Mouse (Mus musculus): ENCODE measurements around the gene Foxred1. TPM values are rescaled to one million over a fixed set of nuclear protein-coding genes. Genes with fewer than 3 reads are reported as not detected.

Foxred1 gene
- polyA plus RNA-seq, 1 experiment from 2014 or later = 39.6 TPM

GRCm38 (mm10) chr9:35163011-35163690 lies 47.7 kb downstream of the Foxred1 start:
- Histone ChIP-seq H3K4me1 (ENCODE audit: insufficient read depth) (no peaks in the 10 kb centered on the region), H3K27me3 (ENCODE audit: insufficient read depth, low read length) (no peaks in the 10 kb centered on the region), H3K9ac (no peak overlapping the region), H3K9me3 (ENCODE audit: low read depth, low read length) (no peaks in the 10 kb centered on the region), H3K4me3 (ENCODE audit: low read depth, low read length) (no peak overlapping the region), H3K4me2 (no peak overlapping the region), H3K27ac (ENCODE audit: low read depth) (no peak overlapping the region), H3K36me3 (ENCODE audit: insufficient read depth) (0 out of 2 replicates have a peak, but pooled peaks cover 8% of the 10 kb centered on the region)
- no peak for TF ChIP-seq CTCF (IDR thresholded peaks at IDR 0.05; ENCODE audit: low read depth)
- ATAC-seq (ENCODE audit: insufficient read depth) (no peak), DNase-seq (no peak)
- WGBS = 86% methylated on average over 11 of the region's 11 CpGs

- Histone ChIP-seq H3K9ac (no peak overlapping the region), H3K4me1 (ENCODE audit: insufficient read depth) (no peaks in the 10 kb centered on the region), H3K27me3 (ENCODE audit: insufficient read depth, low read length) (no peaks in the 10 kb centered on the region), H3K36me3 (ENCODE audit: insufficient read depth) (0 out of 2 replicates have a peak, but pooled peaks cover 8% of the 10 kb centered on the region), H3K27ac (ENCODE audit: low read depth) (no peak overlapping the region), H3K4me3 (ENCODE audit: low read depth, low read length) (no peak overlapping the region), H3K9me3 (ENCODE audit: low read depth, low read length) (no peaks in the 10 kb centered on the region), H3K4me2 (no peak overlapping the region)
- no peak for TF ChIP-seq CTCF (IDR thresholded peaks at IDR 0.05; ENCODE audit: low read depth)
- 81% methylated on average over 7 of the region's 7 CpGs for WGBS
- ATAC-seq (ENCODE audit: insufficient read depth) (no peak), DNase-seq (no peak)
Measured at GRCm38 (mm10) chr9:35161721-35162120, 49.1 kb downstream of the Foxred1 start.

GRCm38 (mm10) chr9:35160662-35161061 lies 50.2 kb downstream of the Foxred1 start:
- Histone ChIP-seq H3K4me1 (ENCODE audit: insufficient read depth) (no peaks in the 10 kb centered on the region), H3K9ac (no peak overlapping the region), H3K4me2 (no peak overlapping the region), H3K27ac (ENCODE audit: low read depth) (no peak overlapping the region), H3K36me3 (ENCODE audit: insufficient read depth) (0 out of 2 replicates have a peak, but pooled peaks cover 8% of the 10 kb centered on the region), H3K9me3 (ENCODE audit: low read depth, low read length) (no peaks in the 10 kb centered on the region), H3K27me3 (ENCODE audit: insufficient read depth, low read length) (no peaks in the 10 kb centered on the region), H3K4me3 (ENCODE audit: low read depth, low read length) (no peak overlapping the region)
- no peak for TF ChIP-seq CTCF (IDR thresholded peaks at IDR 0.05; ENCODE audit: low read depth)
- ATAC-seq (ENCODE audit: insufficient read depth) = no peak
- WGBS = 73% methylated on average over 2 of the region's 2 CpGs
- no peak for DNase-seq

GRCm38 (mm10) chr9:35158477-35158876 lies 52.4 kb downstream of the Foxred1 start:
- Histone ChIP-seq H3K9ac (no peak overlapping the region), H3K4me2 (no peak overlapping the region), H3K4me3 (ENCODE audit: low read depth, low read length) (no peak overlapping the region), H3K4me1 (ENCODE audit: insufficient read depth) (no peaks in the 10 kb centered on the region), H3K27me3 (ENCODE audit: insufficient read depth, low read length) (no peaks in the 10 kb centered on the region), H3K27ac (ENCODE audit: low read depth) (no peak overlapping the region), H3K36me3 (ENCODE audit: insufficient read depth) (0 out of 2 replicates have a peak, but pooled peaks cover 8% of the 10 kb centered on the region), H3K9me3 (ENCODE audit: low read depth, low read length) (no peaks in the 10 kb centered on the region)
- DNase-seq (no peak), ATAC-seq (ENCODE audit: insufficient read depth) (no peak)
- no peak for TF ChIP-seq CTCF (IDR thresholded peaks at IDR 0.05; ENCODE audit: low read depth)
- WGBS = 82% methylated on average over 3 of the region's 3 CpGs

GRCm38 (mm10) chr9:35156862-35157261 lies 54.0 kb downstream of the Foxred1 start:
- no peaks in the 10 kb centered on the region for H3K9me3 ChIP-seq (ENCODE audit: low read depth, low read length)
- no peaks in the 10 kb centered on the region for H3K36me3 ChIP-seq (ENCODE audit: insufficient read depth)
- no peaks in the 10 kb centered on the region for H3K4me1 ChIP-seq (ENCODE audit: insufficient read depth)
- H3K9ac ChIP-seq = no peak overlapping the region
- no peak overlapping the region for H3K4me3 ChIP-seq (ENCODE audit: low read depth, low read length)
- ATAC-seq (ENCODE audit: insufficient read depth) (no peak), DNase-seq (no peak)
- H3K4me2 ChIP-seq = no peak overlapping the region
- peak overlapping the region; percentile 2; the same call in 1 of the 2 replicates for H3K27ac ChIP-seq (ENCODE audit: low read depth)
- no peaks in the 10 kb centered on the region for H3K27me3 ChIP-seq (ENCODE audit: insufficient read depth, low read length)
- WGBS = 59% methylated on average over 4 of the region's 4 CpGs
- no peak for TF ChIP-seq CTCF (IDR thresholded peaks at IDR 0.05; ENCODE audit: low read depth)

- no peak for TF ChIP-seq CTCF (IDR thresholded peaks at IDR 0.05; ENCODE audit: low read depth)
- H3K9me3 ChIP-seq (ENCODE audit: low read depth, low read length) = no peaks in the 10 kb centered on the region
- peak; percentile 21 for DNase-seq
- WGBS = 79% methylated on average over 5 of the region's 5 CpGs
- no peaks in the 10 kb centered on the region for H3K27me3 ChIP-seq (ENCODE audit: insufficient read depth, low read length)
- no peak overlapping the region; the same call in 1 of the 2 replicates for H3K27ac ChIP-seq (ENCODE audit: low read depth)
- H3K4me2 ChIP-seq = no peak overlapping the region
- no peak overlapping the region for H3K9ac ChIP-seq
- H3K4me3 ChIP-seq (ENCODE audit: low read depth, low read length) = no peak overlapping the region
- no peaks in the 10 kb centered on the region for H3K36me3 ChIP-seq (ENCODE audit: insufficient read depth)
- no peaks in the 10 kb centered on the region for H3K4me1 ChIP-seq (ENCODE audit: insufficient read depth)
- ATAC-seq (ENCODE audit: insufficient read depth) = peak; percentile 62
Measured at GRCm38 (mm10) chr9:35156002-35156710, 54.7 kb downstream of the Foxred1 start.

Other genes with a start within 250 kb of the Foxred1 start
- 30.5 and 33.4 TPM in 2 replicates for gene St3gal4, start 91.8 kb downstream of the Foxred1 start, polyA plus RNA-seq (2014; fragmentation: Nextera tagmentation; extraction: Ambion mirVana)
- gene Dcps, start 35.0 kb downstream of the Foxred1 start, polyA plus RNA-seq (2014; fragmentation: Nextera tagmentation; extraction: Ambion mirVana) = 84.8 and 87.0 TPM in 2 replicates
- 129 and 133 TPM in 2 replicates for gene Srpr, start 10.9 kb downstream of the Foxred1 start, polyA plus RNA-seq (2014; fragmentation: Nextera tagmentation; extraction: Ambion mirVana)
- 11.6 and 12.0 TPM in 2 replicates for gene Tirap, start 10.8 kb downstream of the Foxred1 start, polyA plus RNA-seq (2014; fragmentation: Nextera tagmentation; extraction: Ambion mirVana)
- gene Fam118b, start 56.8 kb upstream of the Foxred1 start, polyA plus RNA-seq (2014; fragmentation: Nextera tagmentation; extraction: Ambion mirVana) = 37.9 and 40.4 TPM in 2 replicates
- 29.7 and 30.9 TPM in 2 replicates for gene Rpusd4, start 56.8 kb upstream of the Foxred1 start, polyA plus RNA-seq (2014; fragmentation: Nextera tagmentation; extraction: Ambion mirVana)
- 5.2 and 5.4 TPM in 2 replicates for gene Cdon, start 210.1 kb upstream of the Foxred1 start, polyA plus RNA-seq (2014; fragmentation: Nextera tagmentation; extraction: Ambion mirVana)

Measured in lung, embryonic 14.5 days (tissue).